Mouse (Mus musculus) liver, embryonic 13.5 days (tissue): Measurements from ENCODE around the gene Olfr472. TPM values are rescaled to one million over a fixed set of nuclear protein-coding genes. Genes with fewer than 3 reads are reported as not detected.
"Not testable (repeated sequence)": the region's sequence is repeated elsewhere in the genome, so short reads cannot be mapped to it uniquely, and the experiment has no call there.

Experiments used
- ATAC-seq: fragments of 200-750 bp; cut with Nextera tagmentation; 2 replicates; pipeline ENCODE4 v1.8.0; 2017; ENCODE audit warnings: low read depth, mild to moderate bottlenecking, moderate number of reproducible peaks, moderate library complexity
- DNase-seq: peaks from one replicate; pipeline ENCODE4 v3.0.0; 2022
- H3K27ac ChIP-seq: fragments of 300-500 bp; sonication (generic); 2 replicates; pipeline ENCODE4 v1.5.1; 2015; ENCODE audit warnings: moderate library complexity, mild to moderate bottlenecking, inconsistent platforms
- H3K27me3 ChIP-seq: fragments of 300-500 bp; sonication (generic); 2 replicates; pipeline ENCODE4 v1.6.1; 2015; ENCODE audit warnings: mild to moderate bottlenecking, inconsistent platforms
- H3K36me3 ChIP-seq: fragments of 300-500 bp; sonication (generic); 2 replicates; pipeline ENCODE4 v1.6.1; 2015; ENCODE audit warnings: mild to moderate bottlenecking, inconsistent platforms
- H3K4me1 ChIP-seq: fragments of 300-500 bp; sonication (generic); replicated peaks from 2 replicates; pipeline ENCODE4 v1.6.1; 2015; ENCODE audit warnings: inconsistent platforms
- H3K4me2 ChIP-seq: fragments of 300-500 bp; sonication (generic); 2 replicates; pipeline ENCODE4 v1.6.1; 2015; ENCODE audit warnings: inconsistent platforms, mild to moderate bottlenecking, moderate library complexity
- H3K4me3 ChIP-seq: fragments of 300-500 bp; sonication (generic); replicated peaks from 2 replicates; pipeline ENCODE4 v1.5.1; 2015; ENCODE audit warnings: mild to moderate bottlenecking, inconsistent platforms
- H3K9ac ChIP-seq: fragments of 300-500 bp; sonication (generic); 2 replicates; pipeline ENCODE4 v1.6.1; 2015; ENCODE audit warnings: mild to moderate bottlenecking, inconsistent platforms
- H3K9me3 ChIP-seq: fragments of 300-500 bp; sonication (generic); replicated peaks from 2 replicates; pipeline ENCODE4 v1.6.1; 2016; ENCODE audit warnings: inconsistent platforms
- WGBS: fragments of 180-500 bp; shearing (Covaris S2); methylation state at CpG from one replicate; pipeline ENCODE4 v1.1.7; 2015; ENCODE audit not compliant: insufficient replicate concordance; 5-methylcytosine and 5-hydroxymethylcytosine counted together
- polyA plus RNA-seq: library from polyadenylated mRNA; unstranded; fragments of >200 nt; fragmentation: Nextera tagmentation; extraction: Ambion mirVana; gene quantifications from 2 replicates; pipeline ENCODE4 v1.2.1, GENCODE M21; 2015

The Olfr472 gene
- polyA plus RNA-seq, result not detected in 2 replicates

DNA sequence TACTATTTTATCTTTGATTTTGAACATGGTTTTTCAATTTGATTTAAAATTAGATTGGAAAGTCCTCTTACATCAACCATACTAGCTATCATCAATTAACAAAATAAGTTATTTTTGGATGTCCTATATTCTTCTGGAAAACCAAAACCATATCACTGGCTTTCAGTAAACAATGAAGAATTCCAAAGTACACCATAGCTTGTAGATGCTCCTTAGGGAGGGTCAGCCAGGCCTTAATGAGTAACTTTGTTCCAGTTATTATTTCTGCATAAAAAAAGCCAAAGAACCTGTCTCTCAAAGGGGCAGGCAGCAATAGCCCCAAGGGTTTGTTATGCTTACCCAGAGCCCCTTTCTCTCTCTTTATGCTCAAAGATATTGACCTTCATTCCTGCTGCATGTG lies at the start of gene Olfr472:
Gene Olfr472, plus strand, starts transcription at position 301 of the 400 bp plus-strand sequence.
- no peak for DNase-seq
- no peaks in the 10 kb centered on the region for H3K4me1 ChIP-seq
- H3K9ac ChIP-seq, result no peak within 1 kb of the TSS
- H3K4me3 ChIP-seq, result no peak within 1 kb of the TSS
- H3K36me3 ChIP-seq, result no peaks in the 10 kb centered on the region
- no peaks in the 10 kb centered on the region for H3K27me3 ChIP-seq
- no peak within 1 kb of the TSS for H3K4me2 ChIP-seq
- H3K27ac ChIP-seq, result no peak within 1 kb of the TSS
- no peak for ATAC-seq
- H3K9me3 ChIP-seq, result no peaks in the 10 kb centered on the region

DNA sequence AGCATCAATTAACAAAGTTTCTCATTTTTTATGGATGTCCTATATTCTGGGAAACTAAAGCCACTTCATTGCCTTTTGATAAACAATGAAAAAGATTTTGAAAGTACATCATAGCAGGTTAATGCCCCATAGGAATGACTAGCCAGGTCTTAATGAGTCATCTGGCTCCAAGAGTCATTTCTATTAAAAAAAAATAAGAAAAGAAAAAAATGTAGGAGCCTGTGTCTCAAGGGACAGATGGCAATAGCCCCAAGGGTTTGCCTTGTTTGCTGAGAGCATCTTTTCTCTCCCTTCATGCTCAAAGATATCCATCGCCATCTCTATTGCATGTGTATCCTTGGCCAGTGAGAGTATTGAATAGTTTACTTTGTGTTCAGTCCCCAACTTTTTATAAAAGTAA lies 32.4 kb downstream of the Olfr472 start, which contains the start of gene Olfr473:
Gene Olfr473, plus strand, starts transcription at position 301 of the 400 bp plus-strand sequence.
- H3K36me3 ChIP-seq, result no peaks in the 10 kb centered on the region
- no peaks in the 10 kb centered on the region for H3K9me3 ChIP-seq
- DNase-seq, result no peak
- 67% methylated on average over 1 of the region's 1 CpGs for WGBS
- no peak within 1 kb of the TSS for H3K4me3 ChIP-seq
- ATAC-seq, result no peak
- H3K27ac ChIP-seq, result no peak within 1 kb of the TSS
- no peak within 1 kb of the TSS for H3K9ac ChIP-seq
- no peaks in the 10 kb centered on the region for H3K4me1 ChIP-seq
- no peak within 1 kb of the TSS for H3K4me2 ChIP-seq
- no peaks in the 10 kb centered on the region for H3K27me3 ChIP-seq

DNA sequence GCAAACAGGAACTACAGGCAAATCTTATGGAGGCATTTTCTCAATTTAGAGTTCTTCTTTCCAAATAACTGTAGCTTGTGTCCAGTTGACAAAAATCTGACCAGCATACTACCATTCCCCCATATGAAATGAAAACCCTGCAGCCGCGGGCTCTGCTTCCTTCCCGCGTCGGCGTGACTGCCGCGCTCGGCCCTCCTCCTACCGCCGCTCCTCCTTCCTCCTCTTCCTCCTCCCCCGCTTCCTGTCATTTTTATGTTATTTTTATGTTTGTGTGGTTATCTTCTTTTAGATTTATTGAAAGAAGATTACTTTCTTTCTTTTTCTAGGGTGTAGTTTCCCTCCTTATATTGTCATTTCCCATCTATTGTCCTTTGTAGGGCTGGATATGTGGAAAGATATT lies 54.8 kb downstream of the Olfr472 start:
- not testable (repeated sequence) for H3K4me3 ChIP-seq, DNase-seq, H3K9me3 ChIP-seq, ATAC-seq, H3K27ac ChIP-seq, H3K27me3 ChIP-seq, H3K4me1 ChIP-seq, H3K9ac ChIP-seq, H3K36me3 ChIP-seq, H3K4me2 ChIP-seq
- 77% methylated on average over 12 of the region's 12 CpGs for WGBS

DNA sequence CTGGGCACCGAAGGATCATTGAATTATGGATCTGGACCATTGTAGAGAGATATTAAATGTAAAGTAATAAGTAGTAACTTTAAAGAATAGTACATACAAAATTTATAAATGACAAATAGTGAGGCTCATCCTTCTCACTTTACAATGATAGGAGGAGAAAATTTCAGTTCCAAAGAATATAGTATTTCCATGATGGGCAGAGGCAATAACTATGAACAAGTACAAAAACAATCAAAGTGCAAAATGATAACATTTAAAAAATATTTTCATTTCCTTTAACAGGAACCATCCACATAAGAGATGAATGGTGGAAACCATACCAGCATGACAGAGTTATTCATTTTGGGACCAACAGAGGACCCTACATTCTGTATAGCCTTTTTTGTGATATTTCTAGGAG lies 56.6 kb downstream of the Olfr472 start, which contains the start of gene Olfr474:
Gene Olfr474, plus strand, starts transcription at position 301 of the 400 bp plus-strand sequence.
- WGBS, result 54% methylated on average over 1 of the region's 1 CpGs
- Histone ChIP-seq H3K9ac (no peak within 1 kb of the TSS), H3K27ac (no peak within 1 kb of the TSS), H3K36me3 (no peaks in the 10 kb centered on the region), H3K4me3 (no peak within 1 kb of the TSS), H3K27me3 (no peaks in the 10 kb centered on the region), H3K4me2 (no peak within 1 kb of the TSS), H3K4me1 (no peaks in the 10 kb centered on the region), H3K9me3 (no peaks in the 10 kb centered on the region; the same call in 1 of the 2 replicates)
- no peak for DNase-seq
- ATAC-seq, result no peak

Other genes with a start within 250 kb of the Olfr472 start
- 0.03 and 0.09 TPM in 2 replicates for gene Cyb5r2, start 139.9 kb upstream of the Olfr472 start, polyA plus RNA-seq
- not detected in 2 replicates for gene Ovch2, start 96.7 kb upstream of the Olfr472 start, polyA plus RNA-seq
- gene Olfr467, start 85.6 kb upstream of the Olfr472 start, polyA plus RNA-seq, result not detected in 2 replicates
- not detected in 2 replicates for gene Olfr469, start 72.4 kb upstream of the Olfr472 start, polyA plus RNA-seq
- gene Olfr470, start 50.4 kb upstream of the Olfr472 start, polyA plus RNA-seq, result not detected in 2 replicates
- gene Olfr473, start 32.5 kb downstream of the Olfr472 start, polyA plus RNA-seq, result not detected in 2 replicates
- gene Olfr474, start 56.7 kb downstream of the Olfr472 start, polyA plus RNA-seq, result not detected in 2 replicates
- gene Olfr476, start 66.9 kb downstream of the Olfr472 start, polyA plus RNA-seq, result not detected in 2 replicates
- not detected in 2 replicates for gene Olfr477, start 88.8 kb downstream of the Olfr472 start, polyA plus RNA-seq
- not detected in 2 replicates for gene Olfr478, start 136.1 kb downstream of the Olfr472 start, polyA plus RNA-seq
- gene Olfr479, start 152.8 kb downstream of the Olfr472 start, polyA plus RNA-seq, result not detected in 2 replicates
- gene Olfr480, start 169.4 kb downstream of the Olfr472 start, polyA plus RNA-seq, result not detected in 2 replicates
- gene Olfr481, start 182.0 kb downstream of the Olfr472 start, polyA plus RNA-seq, result not detected in 2 replicates
- 0.06 TPM in 1 of 2 replicates, not detected in the other for gene Olfr482, start 199.7 kb downstream of the Olfr472 start, polyA plus RNA-seq
- not detected in 2 replicates for gene Olfr483, start 202.9 kb downstream of the Olfr472 start, polyA plus RNA-seq
- not detected in 2 replicates for gene Olfr484, start 229.5 kb downstream of the Olfr472 start, polyA plus RNA-seq